ENCODE assay signal across 8 mouse cellular contexts in genomic region chr8:71950482-71951221, GRCm38 (mm10). TPM values are rescaled to one million over a fixed set of nuclear protein-coding genes. Genes with fewer than 3 reads are reported as not detected.
DNase-seq lines count a peak whose midpoint lies in the region; ATAC-seq and TF ChIP-seq lines count a peak whose summit lies in the region.

Gene Zfp961, plus strand, starts transcription at chr8:71951038.

- peak within 1 kb of the TSS; percentile 66 for H3K4me3 ChIP-seq in hindbrain, embryonic 10.5 days
- H3K4me3 ChIP-seq in lung, postnatal 0 days (ENCODE audit: low read depth, low read length), result peak within 1 kb of the TSS; percentile 67

- WGBS in hindbrain, embryonic 10.5 days, result 4% methylated on average over 34 of the region's 34 CpGs
- WGBS in lung, postnatal 0 days, result 3% methylated on average over 34 of the region's 34 CpGs

- H3K27ac ChIP-seq in hindbrain, embryonic 10.5 days, result peak within 1 kb of the TSS; percentile 88
- peak within 1 kb of the TSS; percentile 72 for H3K27ac ChIP-seq in lung, postnatal 0 days (ENCODE audit: low read length)

- H3K36me3 ChIP-seq in hindbrain, embryonic 10.5 days, result peaks cover 34% of the 10 kb centered on the region
- no peaks in the 10 kb centered on the region for H3K36me3 ChIP-seq in lung, postnatal 0 days (ENCODE audit: insufficient read depth, low read length)

- DNase-seq in MN1 (ENCODE audit: low spot score), result peak; percentile 100
- peak; percentile 99 for DNase-seq in cerebellum, adult 9-10 months
- DNase-seq in hindbrain, embryonic 10.5 days (ENCODE audit: low spot score), result peak; percentile 95
- peak; percentile 97 for DNase-seq in layer of hippocampus, adult 9-11 months
- DNase-seq in lung, postnatal 0 days (ENCODE audit: low spot score), result peak; percentile 97
- peak; percentile 95 for DNase-seq in ovary, postnatal 14 days (ENCODE audit: low spot score)
- peak; percentile 98 for DNase-seq in thymus, postnatal 14 days

- ATAC-seq in frontal cortex, adult (ENCODE audit: low TSS enrichment), result peak; percentile 100
- ATAC-seq in lung, postnatal 0 days, result peak; percentile 100

- H3K4me2 ChIP-seq in lung, postnatal 0 days (replicated peaks; ENCODE audit: low read depth, low read length), result peak within 1 kb of the TSS; percentile 53

- H3K4me1 ChIP-seq in hindbrain, embryonic 10.5 days (replicated peaks), result peaks cover 18% of the 10 kb centered on the region
- H3K4me1 ChIP-seq in lung, postnatal 0 days (ENCODE audit: insufficient read depth, low read depth, low read length), result peaks cover 11% of the 10 kb centered on the region

- peaks cover 23% of the 10 kb centered on the region for H3K9me3 ChIP-seq in hindbrain, embryonic 10.5 days
- H3K9me3 ChIP-seq in lung, postnatal 0 days (ENCODE audit: low read length), result no peaks in the 10 kb centered on the region

- TF ChIP-seq CTCF in lung, postnatal 0 days (IDR thresholded peaks at IDR 0.05), result no peak

- peak within 1 kb of the TSS; percentile 64 for H3K9ac ChIP-seq in lung, postnatal 0 days (replicated peaks; ENCODE audit: low read depth)

- H3K27me3 ChIP-seq in hindbrain, embryonic 10.5 days (ENCODE audit: insufficient read depth, poor library complexity, severe bottlenecking), result no peaks in the 10 kb centered on the region
- H3K27me3 ChIP-seq in lung, postnatal 0 days (replicated peaks; ENCODE audit: insufficient read depth, low read length), result no peaks in the 10 kb centered on the region

- no peak for TF ChIP-seq EP300 in lung, postnatal 0 days (IDR thresholded peaks at IDR 0.05)

RNA-seq across cellular contexts. Expression of gene Zfp961, which starts in this region (rescaled TPM):
- 18.3 and 26.3 TPM in 2 replicates for polyA plus RNA-seq in hindbrain, embryonic 10.5 days (2016; fragmentation: Nextera tagmentation; extraction: Ambion mirVana)
- polyA plus RNA-seq in lung, postnatal 0 days (2015; fragmentation: Nextera tagmentation; extraction: Ambion mirVana), result 12.3 and 12.8 TPM in 2 replicates

Comparison
In these comparisons a context has a peak if more than half of its experiments do, and no peak if none do; other contexts are left out.
1. Peak in every context shown above with its lines: DNase-seq, ATAC-seq, H3K4me3 ChIP-seq and H3K27ac ChIP-seq.